Mouse (Mus musculus): ENCODE measurements at regions not wholly inside any gene's neighbourhood (a gene's known extent, or its start where the extent isn't known, plus 50 kb on each side); places are given as distances from the start of the nearest gene placed in this dataset.

DNA sequence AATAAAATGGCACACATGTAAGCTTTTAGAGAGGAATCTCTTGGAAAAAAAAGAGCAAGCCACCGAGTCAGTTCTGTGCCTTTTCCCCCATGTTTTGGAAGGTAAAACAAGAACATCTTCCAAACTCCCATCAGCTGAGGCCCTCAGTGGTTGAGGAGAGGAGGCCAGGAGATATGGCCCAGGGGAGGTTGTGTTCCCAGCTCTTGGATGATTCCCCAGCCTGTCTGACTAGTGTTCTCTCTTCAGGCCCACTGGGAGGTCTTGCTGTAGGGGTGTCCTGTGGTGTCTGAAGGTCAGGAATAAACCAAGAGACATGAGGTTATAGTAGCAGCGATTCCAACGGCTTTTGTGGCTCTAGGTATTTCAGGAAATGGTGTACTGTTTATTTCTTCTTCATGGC, 643.2 kb downstream of the Rnf144a start:
- DNase-seq, result no peak

DNA sequence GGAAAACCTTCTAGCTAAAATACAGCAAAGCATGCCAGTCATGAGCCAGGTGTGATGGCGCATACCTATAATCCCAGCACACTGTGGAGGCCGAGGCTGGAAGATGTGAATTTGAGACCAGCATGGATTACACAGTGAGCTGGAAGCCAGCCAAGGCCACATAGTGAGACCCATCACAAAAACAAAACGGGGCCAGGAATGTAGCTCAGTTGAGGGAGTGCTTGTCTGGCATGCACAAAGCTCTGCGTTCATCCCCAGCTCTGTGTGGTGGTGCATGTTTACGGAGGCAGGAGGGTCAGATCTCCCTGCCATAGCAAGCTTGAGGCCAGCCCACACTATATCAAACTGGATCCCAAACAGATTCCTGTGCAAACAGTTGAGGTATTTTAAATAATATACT, 646.4 kb downstream of the Rnf144a start:
- DNase-seq, result no peak

GRCm38 (mm10) chr12:25763061-25763460, 652.0 kb downstream of the Rnf144a start:
- DNase-seq, result no peak

- DNase-seq, result no peak
These were observed 658.0 kb downstream of the Rnf144a start for GRCm38 (mm10) chr12:25757014-25757413.

GRCm38 (mm10) chr12:25733801-25734200, 636.9 kb upstream of the Id2 start:
- no peak for DNase-seq

- DNase-seq, result no peak
These were observed 628.8 kb upstream of the Id2 start for GRCm38 (mm10) chr12:25725774-25726173.

- DNase-seq, result no peak
These were observed 614.2 kb upstream of the Id2 start for GRCm38 (mm10) chr12:25711186-25711585.

- no peak for DNase-seq
These were observed 606.1 kb upstream of the Id2 start for GRCm38 (mm10) chr12:25703023-25703400.

GRCm38 (mm10) chr12:25702176-25703022, 605.5 kb upstream of the Id2 start:
- no peak for DNase-seq

DNA sequence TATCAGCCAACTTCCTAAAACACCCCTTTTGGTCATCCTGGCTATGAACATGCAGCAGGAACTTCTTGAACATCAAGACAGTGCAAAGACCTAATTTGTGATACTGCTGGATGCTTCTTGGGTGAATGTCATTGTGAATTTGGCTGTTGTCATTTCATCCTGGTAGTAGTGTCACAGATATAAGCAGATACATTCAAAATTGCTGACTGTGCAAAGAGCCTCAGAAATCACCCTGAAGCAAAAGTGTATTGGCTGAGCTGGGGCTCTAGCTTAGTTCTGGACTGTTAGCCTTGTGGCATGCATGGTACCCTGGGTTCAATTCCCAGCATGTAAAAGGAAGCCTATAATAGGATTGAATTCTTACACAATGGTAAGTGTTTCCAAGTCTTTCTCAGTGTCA, 590.1 kb upstream of the Id2 start:
- DNase-seq, result no peak

DNA sequence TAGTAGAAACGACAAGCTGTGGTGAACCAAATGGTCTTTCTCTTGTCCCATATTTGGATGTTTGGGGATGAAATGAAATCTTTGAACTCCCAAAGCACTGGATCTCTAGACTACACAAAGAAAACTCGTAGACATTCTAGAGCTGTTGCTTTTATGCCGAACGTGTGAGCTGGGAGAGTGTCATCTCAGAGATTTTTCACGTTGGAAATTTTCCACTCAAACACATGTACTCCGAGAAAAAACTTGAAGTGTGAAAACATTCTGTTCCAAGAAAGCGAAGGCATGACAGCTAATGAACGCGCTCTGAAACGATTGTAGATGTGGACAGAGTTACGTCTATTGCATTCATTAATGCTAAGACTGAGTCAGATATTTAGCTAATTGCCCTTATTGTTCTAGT, 579.7 kb upstream of the Id2 start:
- DNase-seq, result no peak

DNA sequence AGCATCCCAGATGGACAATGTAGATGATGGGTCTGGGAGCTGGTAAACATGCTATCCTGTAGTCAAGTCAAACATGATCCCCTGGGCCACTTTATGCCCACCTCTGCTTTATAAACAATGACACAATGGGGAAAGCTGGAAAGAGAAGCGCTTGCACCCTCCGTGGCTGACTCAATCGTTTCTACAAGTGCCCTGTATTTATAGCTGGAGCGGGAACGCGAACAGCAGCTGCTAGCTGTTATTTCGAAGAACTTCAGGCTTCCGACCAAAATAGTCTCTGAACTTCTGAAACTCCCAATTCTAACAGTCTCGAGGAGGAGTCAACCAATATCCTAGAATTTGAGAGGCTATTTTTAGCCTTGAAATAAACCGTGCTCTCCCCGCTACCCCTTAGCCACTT, 571.4 kb upstream of the Id2 start:
- no peak for DNase-seq

GRCm38 (mm10) chr12:25654456-25654855, 557.5 kb upstream of the Id2 start:
- DNase-seq, result no peak

DNA sequence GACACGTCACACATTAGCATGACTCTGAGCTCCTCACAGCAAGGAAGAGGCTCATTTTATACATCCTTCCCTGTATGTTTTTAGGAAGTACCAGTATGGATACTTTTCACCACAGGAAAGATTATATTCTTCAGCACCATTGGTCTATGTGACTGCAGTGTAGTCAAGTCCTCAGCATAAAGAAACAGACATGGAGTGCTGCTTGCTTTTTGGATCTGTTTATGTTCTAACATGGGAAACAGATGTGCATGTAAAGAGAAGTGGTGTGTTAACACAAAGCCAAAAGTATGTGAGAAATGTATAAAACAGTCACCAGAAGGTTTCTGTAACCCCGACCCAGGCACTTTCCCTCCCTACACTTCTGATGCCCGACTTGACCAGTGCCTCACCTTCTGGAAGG, 553.3 kb upstream of the Id2 start:
- DNase-seq, result no peak

GRCm38 (mm10) chr12:25628081-25628480, 531.1 kb upstream of the Id2 start:
- no peak for DNase-seq

DNA sequence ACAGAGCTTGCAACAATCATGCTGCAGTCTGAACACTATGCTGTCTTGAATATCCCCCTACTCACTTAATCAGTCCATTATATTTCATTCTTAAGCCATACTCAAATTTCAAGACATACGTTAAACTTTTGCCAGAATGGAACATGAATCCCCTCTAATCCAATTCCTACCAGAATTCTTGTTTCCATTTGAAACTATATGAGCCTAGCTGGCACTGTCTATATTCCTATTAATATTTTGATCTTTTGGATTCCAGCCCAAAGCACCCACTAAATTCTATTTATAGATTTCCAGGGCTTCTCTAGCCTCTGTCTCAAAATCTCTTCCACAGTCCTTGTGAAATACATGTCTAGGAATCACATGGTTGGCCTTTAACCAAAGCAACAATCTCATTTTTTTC, 528.9 kb upstream of the Id2 start:
- DNase-seq, result no peak

- DNase-seq, result no peak
These were observed 526.5 kb upstream of the Id2 start for GRCm38 (mm10) chr12:25623449-25623848.

DNA sequence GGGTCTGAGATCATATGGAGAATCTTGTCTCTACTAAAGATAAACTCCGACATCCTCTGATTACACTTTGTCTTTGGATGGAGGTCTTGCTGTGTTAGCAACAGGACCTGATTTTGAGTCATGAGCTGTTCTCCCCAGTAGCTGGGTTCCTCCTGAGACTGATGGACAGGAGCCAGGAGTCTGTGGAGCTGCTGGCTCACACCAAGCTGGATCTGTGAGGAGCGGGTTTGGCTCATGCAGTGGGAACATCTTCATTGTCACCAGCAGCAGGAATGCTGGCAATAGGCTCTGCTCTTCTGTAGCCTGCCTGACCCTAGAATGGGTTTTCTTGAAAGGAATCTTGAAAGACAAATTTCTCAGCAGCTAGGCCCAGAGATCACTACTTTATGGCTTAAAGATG, 524.2 kb upstream of the Id2 start:
- no peak for DNase-seq

GRCm38 (mm10) chr12:25617521-25617920, 520.6 kb upstream of the Id2 start:
- no peak for DNase-seq

- DNase-seq, result no peak
These were observed 518.4 kb upstream of the Id2 start for GRCm38 (mm10) chr12:25615377-25615776.

DNA sequence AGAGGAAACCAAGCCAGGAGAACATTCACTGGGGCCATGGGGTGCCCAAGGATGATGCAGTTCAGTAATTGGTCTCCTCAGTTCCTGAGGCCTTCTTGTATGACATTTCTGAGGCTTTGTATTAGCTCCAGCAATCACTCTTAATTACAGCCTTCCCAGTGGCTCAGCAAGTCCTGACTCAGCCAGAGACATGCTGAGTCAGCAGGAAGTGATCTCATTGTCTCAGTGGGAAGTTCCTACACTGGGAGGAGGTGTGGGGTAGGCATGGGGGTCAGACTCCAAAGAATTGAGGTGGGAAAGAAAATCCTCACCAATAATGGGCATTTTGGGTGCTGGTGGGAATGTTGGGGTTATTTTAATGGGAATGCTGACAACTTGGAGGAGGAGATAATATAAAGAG, 516.5 kb upstream of the Id2 start:
- DNase-seq, result no peak

DNA sequence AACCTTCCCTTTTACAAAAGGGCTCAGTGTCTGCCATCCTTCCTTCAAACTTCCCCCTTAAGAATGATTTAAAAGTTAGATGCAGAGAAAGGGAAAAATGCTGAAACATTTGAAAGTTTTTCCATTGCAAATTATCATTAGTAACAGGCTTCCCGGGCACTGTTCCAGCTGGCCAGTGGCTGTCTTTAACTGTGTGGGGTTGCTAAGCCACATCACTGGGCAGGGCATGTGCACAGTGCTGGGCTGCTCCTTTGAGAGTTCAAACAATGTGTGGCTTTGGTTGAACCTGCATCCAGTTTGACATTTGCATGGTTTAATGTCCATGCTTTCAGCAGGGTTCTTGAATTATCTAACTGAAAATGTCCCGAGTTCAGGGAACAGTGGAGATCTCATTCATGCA, 512.1 kb upstream of the Id2 start:
- peak; percentile 7 for DNase-seq

DNA sequence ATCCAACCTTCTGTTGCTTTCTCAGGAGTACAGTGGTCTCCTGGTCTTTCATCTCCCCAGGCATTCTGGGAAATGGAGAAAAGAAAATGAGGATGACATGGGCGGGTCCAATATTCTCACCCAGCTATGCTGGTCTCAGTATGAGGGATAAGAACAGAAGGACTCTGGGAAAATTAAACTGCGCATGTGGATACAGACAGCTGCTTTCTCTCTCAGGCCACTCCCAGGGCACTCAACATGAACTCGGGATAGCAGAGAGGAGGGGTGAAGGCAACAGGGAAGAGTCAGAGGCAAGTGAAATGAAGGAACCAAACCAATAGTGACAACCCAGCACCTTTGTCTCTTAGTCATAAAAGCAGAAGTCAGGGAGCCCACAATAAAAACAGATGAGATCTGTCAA, 508.5 kb upstream of the Id2 start:
- no peak for DNase-seq

- no peak for DNase-seq
These were observed 493.3 kb upstream of the Id2 start for GRCm38 (mm10) chr12:25590262-25590661.

DNA sequence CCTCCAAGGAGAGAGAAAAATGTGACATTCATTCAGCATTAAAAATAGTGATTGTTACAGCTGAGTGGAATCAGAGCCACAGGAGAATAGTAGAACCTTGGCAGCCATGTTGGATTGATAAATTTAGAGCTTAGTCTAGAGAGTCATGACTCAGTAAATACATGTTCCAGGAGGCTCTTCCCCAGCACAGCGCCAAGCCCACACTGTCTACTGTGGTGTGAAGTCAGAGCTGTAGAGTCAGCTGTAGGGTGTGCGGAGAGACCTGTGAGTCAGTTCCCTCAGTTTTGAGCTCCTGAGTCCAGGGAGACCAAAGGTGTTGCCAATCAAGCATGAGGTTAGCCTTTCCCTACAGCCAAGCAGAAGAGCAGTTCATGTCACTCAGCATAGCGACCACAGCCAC, 488.8 kb upstream of the Id2 start:
- no peak for DNase-seq

Measured in adrenal gland, adult 8-10 months (tissue).